Mouse (Mus musculus) brown adipose tissue, adult 24 weeks (tissue): Measurements from ENCODE around the gene Lpar3. TPM values are rescaled to one million over a fixed set of nuclear protein-coding genes. Genes with fewer than 3 reads are reported as not detected.

Experiments
- H3K27ac ChIP-seq: fragments of 200-500 bp; replicated peaks from 2 replicates; pipeline ENCODE4 v1.5.1; 2012; ENCODE audit warnings: low read depth, mild to moderate bottlenecking, low read length
- H3K4me1 ChIP-seq: fragments of 200-500 bp; 2 replicates; pipeline ENCODE4 v1.6.1; 2012; ENCODE audit warnings: low read length, mixed read lengths; ENCODE audit not compliant: control insufficient read depth, insufficient read depth, insufficient read length
- H3K4me3 ChIP-seq: fragments of 200-500 bp; 2 replicates; pipeline ENCODE4 v1.5.1; 2012; ENCODE audit warnings: low read depth, mild to moderate bottlenecking, low read length, moderate library complexity; ENCODE audit not compliant: insufficient read depth
- polyA plus RNA-seq: library from polyadenylated mRNA; stranded (reverse); fragments of >200 nt; gene quantifications from 2 replicates; pipeline ENCODE4 v1.2.4, GENCODE M21; 2012; ENCODE audit not compliant: missing spikeins, insufficient read depth, insufficient read length

The Lpar3 gene
- polyA plus RNA-seq, 1 experiment, result not detected

- Histone ChIP-seq H3K4me1 (peaks cover 2% of the 10 kb centered on the region; the same call in 1 of the 2 replicates), H3K27ac (no peak overlapping the region), H3K4me3 (no peak overlapping the region)
Observed at GRCm38 (mm10) chr3:146260845-146261244, 40.1 kb downstream of the Lpar3 start.

DNA sequence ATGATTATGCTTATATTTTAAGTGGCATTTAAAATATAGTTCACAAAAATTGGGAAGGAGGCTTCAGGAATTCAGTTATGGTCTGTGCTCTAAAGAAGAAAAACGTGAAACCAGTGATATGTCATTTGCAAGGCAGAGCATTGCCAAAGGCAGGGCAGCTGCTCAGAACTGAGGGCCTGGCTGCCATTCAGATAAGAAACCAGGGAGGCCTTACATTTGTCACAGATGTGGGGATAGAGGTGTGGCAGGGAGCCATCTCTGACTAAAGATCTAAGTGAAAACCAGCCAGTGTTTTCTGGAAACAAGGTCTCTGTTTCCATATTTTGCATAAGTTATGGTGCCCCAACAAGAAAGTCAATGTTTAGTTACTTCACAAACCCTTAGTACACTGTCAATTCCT, 41.8 kb downstream of the Lpar3 start:
- Histone ChIP-seq H3K27ac (no peak overlapping the region), H3K4me1 (peaks cover 2% of the 10 kb centered on the region; the same call in 1 of the 2 replicates), H3K4me3 (no peak overlapping the region)

- H3K4me3 ChIP-seq, result no peak overlapping the region
- H3K4me1 ChIP-seq, result peaks cover 2% of the 10 kb centered on the region; the same call in 1 of the 2 replicates
- no peak overlapping the region for H3K27ac ChIP-seq
Observed at GRCm38 (mm10) chr3:146264146-146264545, 43.4 kb downstream of the Lpar3 start.

DNA sequence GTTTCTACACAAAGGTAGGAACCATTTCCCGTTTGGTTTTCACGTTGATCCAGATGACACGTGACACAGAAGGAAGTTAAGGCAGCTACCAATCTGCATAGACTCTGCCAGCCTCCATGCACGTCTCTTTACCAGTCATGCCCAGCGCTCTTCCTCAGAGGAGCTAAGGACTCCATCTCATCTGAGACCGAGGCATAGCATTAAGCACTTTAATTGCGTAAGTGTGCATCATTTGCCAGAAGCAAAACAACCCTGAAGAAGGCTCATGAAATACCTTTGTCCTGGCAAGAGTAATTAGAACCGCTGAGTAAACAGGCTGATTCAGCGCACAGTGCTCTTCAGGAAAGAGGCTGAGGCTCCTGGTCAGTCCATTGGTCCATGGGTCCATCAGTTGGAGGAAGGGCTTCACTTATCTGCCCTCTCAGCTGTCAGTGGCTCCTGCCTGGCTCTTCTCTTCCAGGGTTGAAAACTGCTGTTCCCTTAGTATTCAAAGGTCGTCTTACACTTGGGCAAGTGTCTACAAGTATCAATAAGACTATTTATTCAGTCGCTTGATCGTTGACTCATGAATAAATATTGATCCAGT, 44.9 kb downstream of the Lpar3 start:
- H3K4me1 ChIP-seq, result no peaks in the 10 kb centered on the region
- H3K27ac ChIP-seq, result no peak overlapping the region
- H3K4me3 ChIP-seq, result no peak overlapping the region

GRCm38 (mm10) chr3:146268024-146268801, 47.5 kb downstream of the Lpar3 start:
- no peaks in the 10 kb centered on the region for H3K4me1 ChIP-seq
- H3K4me3 ChIP-seq, result no peak overlapping the region
- no peak overlapping the region for H3K27ac ChIP-seq

DNA sequence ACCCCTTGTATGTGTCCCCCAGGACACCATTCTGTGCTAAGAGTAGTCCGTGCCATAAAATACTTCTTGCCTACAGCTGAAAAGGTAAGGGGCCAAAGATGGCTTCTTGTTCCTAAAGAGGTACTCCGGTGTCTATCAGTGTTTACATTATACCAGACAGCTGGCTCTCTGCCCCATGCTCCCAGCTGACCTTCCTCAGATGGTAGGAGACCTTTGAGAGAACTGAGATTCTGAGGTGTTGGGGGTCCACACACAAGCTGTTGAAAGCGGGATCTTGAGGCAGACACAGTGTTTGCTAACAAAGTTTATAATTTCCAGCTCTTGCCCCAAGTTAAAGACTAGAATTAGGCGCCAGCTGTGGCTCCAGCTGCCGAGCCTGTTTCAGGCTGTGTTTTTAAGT, 53.7 kb downstream of the Lpar3 start:
- H3K27ac ChIP-seq, result no peak overlapping the region
- H3K4me3 ChIP-seq, result no peak overlapping the region
- no peaks in the 10 kb centered on the region for H3K4me1 ChIP-seq

- no peak overlapping the region for H3K27ac ChIP-seq
- no peaks in the 10 kb centered on the region for H3K4me1 ChIP-seq
- no peak overlapping the region for H3K4me3 ChIP-seq
Observed at GRCm38 (mm10) chr3:146275360-146276025, 54.7 kb downstream of the Lpar3 start.

DNA sequence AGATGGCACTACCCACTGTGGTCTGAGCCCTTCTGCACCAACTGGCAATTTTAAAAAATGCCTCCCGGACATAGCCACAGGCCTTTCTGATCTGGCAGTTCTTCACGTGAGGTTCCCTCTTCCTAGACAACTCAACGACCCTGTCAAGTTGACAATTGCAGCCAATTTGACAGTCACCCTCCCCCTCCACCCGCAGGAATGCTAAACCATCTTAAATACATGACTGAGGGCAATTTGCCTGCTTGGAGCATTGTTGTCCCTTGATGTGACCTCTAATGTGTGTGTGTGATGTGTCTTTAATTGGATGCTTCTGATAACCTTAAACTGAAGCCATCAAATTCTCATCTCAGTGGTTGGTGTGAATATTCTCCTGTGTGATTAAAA, 55.3 kb downstream of the Lpar3 start:
- H3K4me1 ChIP-seq, result no peaks in the 10 kb centered on the region
- H3K27ac ChIP-seq, result no peak overlapping the region
- no peak overlapping the region for H3K4me3 ChIP-seq

DNA sequence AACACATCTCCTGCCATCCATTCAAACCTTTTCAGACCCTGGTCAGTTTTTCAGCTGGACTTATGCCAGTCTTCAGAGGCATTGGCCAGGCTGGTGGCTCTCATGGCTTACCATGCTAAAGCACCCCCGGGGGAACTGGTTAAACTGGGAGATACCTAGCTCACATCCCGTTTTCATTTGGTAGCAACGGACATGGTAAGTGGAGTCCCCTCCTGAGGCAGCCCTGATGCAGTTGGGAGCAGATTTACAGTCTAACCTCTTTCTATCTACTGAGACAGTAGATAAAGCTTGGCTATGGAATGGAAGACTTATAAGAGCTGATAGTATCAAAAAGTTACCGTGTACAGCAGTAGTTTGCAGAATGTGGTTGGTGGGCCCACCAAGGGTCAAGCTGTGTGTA, 56.2 kb downstream of the Lpar3 start:
- H3K4me3 ChIP-seq, result no peak overlapping the region
- no peaks in the 10 kb centered on the region for H3K4me1 ChIP-seq
- no peak overlapping the region for H3K27ac ChIP-seq

- Histone ChIP-seq H3K4me1 (no peaks in the 10 kb centered on the region), H3K27ac (no peak overlapping the region), H3K4me3 (no peak overlapping the region)
Observed at GRCm38 (mm10) chr3:146277456-146277855, 56.7 kb downstream of the Lpar3 start.

- Histone ChIP-seq H3K27ac (no peak overlapping the region), H3K4me1 (no peaks in the 10 kb centered on the region), H3K4me3 (no peak overlapping the region)
Observed at GRCm38 (mm10) chr3:146278195-146279140, 57.7 kb downstream of the Lpar3 start.

DNA sequence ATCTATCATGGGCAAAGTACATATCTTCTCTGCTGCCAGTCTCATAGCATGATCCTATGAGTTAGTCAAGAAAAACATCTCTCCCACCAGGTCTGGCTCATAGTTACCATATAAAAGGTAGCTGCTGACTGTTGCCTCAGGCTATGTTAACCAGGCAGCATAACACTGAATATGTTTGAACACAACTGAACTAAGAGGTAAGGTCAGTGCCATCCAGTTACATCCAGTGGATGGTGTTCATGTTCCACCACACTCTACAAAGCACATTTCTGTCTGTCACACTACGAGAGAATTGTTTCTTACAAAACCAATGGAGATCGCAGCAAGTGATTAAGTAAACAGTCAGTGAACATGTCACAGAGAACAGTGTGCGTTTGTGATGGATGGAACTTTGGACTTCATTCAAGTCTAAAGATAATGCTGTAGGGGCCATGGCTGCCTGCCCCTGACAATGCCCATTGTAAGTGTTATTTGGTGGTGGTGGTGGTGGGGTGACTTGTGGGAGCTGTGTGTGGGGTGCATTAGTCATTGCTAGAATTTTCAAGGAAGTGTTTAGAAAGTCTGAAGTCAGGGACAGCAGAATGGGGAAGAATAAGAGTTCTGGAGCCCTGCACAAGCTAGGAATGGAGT, 63.1 kb downstream of the Lpar3 start:
- Histone ChIP-seq H3K4me3 (no peak overlapping the region), H3K27ac (no peak overlapping the region), H3K4me1 (no peaks in the 10 kb centered on the region)

DNA sequence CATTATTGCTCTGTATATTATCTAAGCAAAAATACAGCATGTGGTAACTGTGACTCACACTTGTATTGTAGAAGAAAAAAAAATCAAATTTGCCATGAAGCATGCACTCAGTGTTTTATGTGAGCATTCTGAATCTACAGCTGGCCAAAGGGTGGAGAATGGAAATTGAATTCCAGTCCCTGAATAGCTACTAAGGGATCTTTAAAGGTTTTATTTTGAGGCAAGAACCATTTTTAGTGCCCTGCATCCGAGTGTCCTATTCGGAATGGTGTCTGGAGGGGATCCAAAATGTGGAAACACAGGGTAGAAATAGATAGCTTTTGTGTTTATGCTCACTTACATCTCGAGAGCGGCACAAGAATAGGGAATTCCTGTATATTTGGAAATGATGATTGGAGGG, 65.4 kb downstream of the Lpar3 start:
- no peak overlapping the region for H3K27ac ChIP-seq
- no peak overlapping the region for H3K4me3 ChIP-seq
- no peaks in the 10 kb centered on the region for H3K4me1 ChIP-seq

DNA sequence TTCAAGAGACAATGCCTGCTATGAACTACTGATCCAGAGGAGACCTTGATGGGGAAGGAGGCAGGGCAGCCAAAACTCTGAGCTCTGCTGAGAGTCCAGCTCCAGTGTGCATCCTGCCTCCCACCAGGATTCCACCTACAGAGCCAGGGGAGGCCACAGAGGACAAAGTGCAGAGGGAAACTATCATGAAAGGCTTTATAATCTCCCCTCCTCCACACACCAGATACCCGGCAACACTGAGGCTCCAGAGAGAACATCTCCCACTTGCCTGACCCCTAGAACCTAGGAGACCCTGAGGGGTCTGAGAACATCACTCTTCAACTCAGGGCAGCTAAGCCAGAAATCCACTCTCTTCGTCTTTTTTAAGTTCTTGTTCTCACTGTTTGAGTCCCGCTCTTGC, 71.2 kb downstream of the Lpar3 start:
- H3K4me1 ChIP-seq, result no peaks in the 10 kb centered on the region
- no peak overlapping the region for H3K27ac ChIP-seq
- no peak overlapping the region for H3K4me3 ChIP-seq
